Mouse (Mus musculus): Measurements from ENCODE around the gene Prkar2b. TPM values are rescaled to one million over a fixed set of nuclear protein-coding genes. Genes with fewer than 3 reads are reported as not detected.
A peak's percentile ranks its signal among the peaks of the same experiment; 100 is the strongest.

Prkar2b gene
- polyA plus RNA-seq, 1 experiment: 16.2 TPM

- no peak overlapping the region for H3ac ChIP-seq (ENCODE audit: control insufficient read depth, insufficient read length)
- no peak overlapping the region for H3K4me3 ChIP-seq
- TF ChIP-seq CEBPB (IDR thresholded peaks at IDR 0.05; ENCODE audit: insufficient read depth, poor library complexity, severe bottlenecking): no peak
- TF ChIP-seq TCF3 (IDR thresholded peaks at IDR 0.05; ENCODE audit: insufficient read length, low read depth): no peak
- no peak for TF ChIP-seq E2F4 (IDR thresholded peaks at IDR 0.05; ENCODE audit: insufficient read depth)
- no peak for TF ChIP-seq POLR2A (IDR thresholded peaks at IDR 0.05; ENCODE audit: insufficient read length, low read depth)
- TF ChIP-seq MAX (IDR thresholded peaks at IDR 0.05; ENCODE audit: low read depth): no peak
- TF ChIP-seq MYOG (IDR thresholded peaks at IDR 0.05; ENCODE audit: control insufficient read depth in 1 of 3, insufficient read depth in 1 of 3, insufficient read length in 2 of 3, low read depth in 2 of 3): no peak
- no peak for TF ChIP-seq REST (IDR thresholded peaks at IDR 0.05; ENCODE audit: insufficient read depth, insufficient read length)
- TF ChIP-seq USF1 (IDR thresholded peaks at IDR 0.05; ENCODE audit: low read depth): no peak
- TF ChIP-seq TCF12 (IDR thresholded peaks at IDR 0.05; ENCODE audit: insufficient read depth, poor library complexity, severe bottlenecking): no peak
- no peak for TF ChIP-seq MYOD1 (IDR thresholded peaks at IDR 0.05; ENCODE audit: control insufficient read depth in 1 of 3, insufficient read length in 2 of 3, low read depth in 2 of 3)
- no peak for TF ChIP-seq POLR2AphosphoS2 (IDR thresholded peaks at IDR 0.05; ENCODE audit: insufficient read length, low read depth)
- no peak for TF ChIP-seq SRF (IDR thresholded peaks at IDR 0.05; ENCODE audit: control insufficient read depth, insufficient read length, low read depth)
- no peak overlapping the region for H3K4me2 ChIP-seq (ENCODE audit: low read depth)
- H3K36me3 ChIP-seq (ENCODE audit: control insufficient read depth, insufficient read depth): no peaks in the 10 kb centered on the region
- H3K27me3 ChIP-seq (ENCODE audit: control insufficient read depth, insufficient read depth, insufficient read length): no peaks in the 10 kb centered on the region
- no peaks in the 10 kb centered on the region for H3K79me2 ChIP-seq (ENCODE audit: control insufficient read depth, insufficient read depth)
Measured at GRCm38 (mm10) chr12:32101306-32101705, 40.2 kb upstream of the Prkar2b start.

DNA sequence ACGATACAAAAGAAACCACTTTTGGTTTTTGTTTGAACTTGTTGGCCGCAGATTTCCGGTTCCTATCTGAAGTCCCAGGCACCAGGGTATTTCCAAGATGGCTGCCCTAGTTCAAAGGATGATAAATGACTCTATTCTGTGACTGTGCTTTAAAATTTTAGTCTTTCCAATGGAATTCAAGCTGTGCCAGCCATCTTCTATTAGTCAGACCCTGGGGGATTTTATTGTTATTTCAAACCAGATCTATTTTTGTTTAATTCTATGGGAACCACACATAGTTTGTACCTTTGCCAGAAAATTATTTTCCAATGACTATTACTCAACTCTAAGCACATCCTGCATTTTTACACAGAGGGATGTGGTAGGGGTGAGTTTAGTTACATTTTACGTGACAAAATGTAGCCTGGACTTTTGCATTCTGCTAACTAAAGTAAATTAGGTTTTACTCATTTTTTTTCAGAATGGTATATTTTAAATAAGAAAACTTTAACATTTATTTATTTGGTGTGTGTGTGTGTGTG lies 38.6 kb upstream of the Prkar2b start:
- H3K79me2 ChIP-seq (ENCODE audit: control insufficient read depth, insufficient read depth): no peaks in the 10 kb centered on the region
- H3K36me3 ChIP-seq (ENCODE audit: control insufficient read depth, insufficient read depth): no peaks in the 10 kb centered on the region
- no peak overlapping the region for H3K4me3 ChIP-seq
- H3ac ChIP-seq (ENCODE audit: control insufficient read depth, insufficient read length): no peak overlapping the region
- H3K4me2 ChIP-seq (ENCODE audit: low read depth): peak overlapping the region; percentile 63
- TF ChIP-seq E2F4 (IDR thresholded peaks at IDR 0.05; ENCODE audit: insufficient read depth): no peak
- TF ChIP-seq CEBPB (IDR thresholded peaks at IDR 0.05; ENCODE audit: insufficient read depth, poor library complexity, severe bottlenecking): peak; percentile 55; the same call in 1 of the 2 replicates
- no peak for TF ChIP-seq REST (IDR thresholded peaks at IDR 0.05; ENCODE audit: insufficient read depth, insufficient read length)
- TF ChIP-seq MYOD1 (IDR thresholded peaks at IDR 0.05; ENCODE audit: control insufficient read depth in 1 of 3, insufficient read length in 2 of 3, low read depth in 2 of 3): no peak
- no peak for TF ChIP-seq SRF (IDR thresholded peaks at IDR 0.05; ENCODE audit: control insufficient read depth, insufficient read length, low read depth)
- H3K27me3 ChIP-seq (ENCODE audit: control insufficient read depth, insufficient read depth, insufficient read length): no peaks in the 10 kb centered on the region

- H3K79me2 ChIP-seq (ENCODE audit: control insufficient read depth, insufficient read depth): no peaks in the 10 kb centered on the region
- H3K36me3 ChIP-seq (ENCODE audit: control insufficient read depth, insufficient read depth): no peaks in the 10 kb centered on the region
- no peak overlapping the region for H3K4me2 ChIP-seq (ENCODE audit: low read depth)
- H3K27me3 ChIP-seq (ENCODE audit: control insufficient read depth, insufficient read depth, insufficient read length): no peaks in the 10 kb centered on the region
- H3ac ChIP-seq (ENCODE audit: control insufficient read depth, insufficient read length): no peak overlapping the region
- no peak for TF ChIP-seq USF1 (IDR thresholded peaks at IDR 0.05; ENCODE audit: low read depth)
- H3K4me3 ChIP-seq: no peak overlapping the region
Measured at GRCm38 (mm10) chr12:32098596-32098995, 37.5 kb upstream of the Prkar2b start.

DNA sequence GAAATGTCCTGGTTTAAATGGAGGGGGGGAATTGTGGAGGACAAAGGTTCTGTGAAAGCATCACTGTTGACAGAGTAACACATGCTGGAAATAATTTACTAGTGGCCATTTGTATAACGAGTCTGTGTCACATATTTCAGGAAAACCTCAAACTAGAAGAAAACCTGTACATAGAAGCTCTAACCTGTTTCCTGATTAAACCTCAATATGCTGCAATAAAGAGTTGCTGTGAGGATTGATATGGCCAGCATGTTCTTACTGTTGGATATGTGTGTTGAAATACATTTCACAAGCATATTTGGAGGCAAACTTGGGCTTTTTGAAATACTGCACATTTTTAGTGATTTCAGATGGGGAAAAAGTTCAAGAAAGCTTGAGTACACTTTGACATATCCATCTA lies 36.0 kb upstream of the Prkar2b start:
- TF ChIP-seq MYOG (IDR thresholded peaks at IDR 0.05; ENCODE audit: control insufficient read depth in 1 of 3, insufficient read depth in 1 of 3, insufficient read length in 2 of 3, low read depth in 2 of 3) (no peak), POLR2A (IDR thresholded peaks at IDR 0.05; ENCODE audit: insufficient read length, low read depth) (no peak), TCF3 (IDR thresholded peaks at IDR 0.05; ENCODE audit: insufficient read length, low read depth) (no peak), MAX (IDR thresholded peaks at IDR 0.05; ENCODE audit: low read depth) (no peak), SRF (IDR thresholded peaks at IDR 0.05; ENCODE audit: control insufficient read depth, insufficient read length, low read depth) (no peak), REST (IDR thresholded peaks at IDR 0.05; ENCODE audit: insufficient read depth, insufficient read length) (no peak), E2F4 (IDR thresholded peaks at IDR 0.05; ENCODE audit: insufficient read depth) (no peak), MYOD1 (IDR thresholded peaks at IDR 0.05; ENCODE audit: control insufficient read depth in 1 of 3, insufficient read length in 2 of 3, low read depth in 2 of 3) (no peak), TCF12 (IDR thresholded peaks at IDR 0.05; ENCODE audit: insufficient read depth, poor library complexity, severe bottlenecking) (no peak)
- Histone ChIP-seq H3ac (ENCODE audit: control insufficient read depth, insufficient read length) (no peak overlapping the region), H3K27me3 (ENCODE audit: control insufficient read depth, insufficient read depth, insufficient read length) (no peaks in the 10 kb centered on the region), H3K36me3 (ENCODE audit: control insufficient read depth, insufficient read depth) (no peaks in the 10 kb centered on the region), H3K4me3 (no peak overlapping the region), H3K79me2 (ENCODE audit: control insufficient read depth, insufficient read depth) (no peaks in the 10 kb centered on the region), H3K4me2 (ENCODE audit: low read depth) (no peak overlapping the region)

- Histone ChIP-seq H3K27me3 (ENCODE audit: control insufficient read depth, insufficient read depth, insufficient read length) (no peaks in the 10 kb centered on the region), H3K4me3 (no peak overlapping the region), H3ac (ENCODE audit: control insufficient read depth, insufficient read length) (no peak overlapping the region), H3K79me2 (ENCODE audit: control insufficient read depth, insufficient read depth) (no peaks in the 10 kb centered on the region), H3K4me2 (ENCODE audit: low read depth) (peak overlapping the region; percentile 43), H3K36me3 (ENCODE audit: control insufficient read depth, insufficient read depth) (no peaks in the 10 kb centered on the region)
- TF ChIP-seq POLR2AphosphoS2 (IDR thresholded peaks at IDR 0.05; ENCODE audit: insufficient read length, low read depth) (no peak), MYOD1 (IDR thresholded peaks at IDR 0.05; ENCODE audit: control insufficient read depth in 1 of 3, insufficient read length in 2 of 3, low read depth in 2 of 3) (no peak), MYOG (IDR thresholded peaks at IDR 0.05; ENCODE audit: control insufficient read depth in 1 of 3, insufficient read depth in 1 of 3, insufficient read length in 2 of 3, low read depth in 2 of 3) (no peak), REST (IDR thresholded peaks at IDR 0.05; ENCODE audit: insufficient read depth, insufficient read length) (no peak), POLR2A (IDR thresholded peaks at IDR 0.05; ENCODE audit: insufficient read length, low read depth) (no peak), SRF (IDR thresholded peaks at IDR 0.05; ENCODE audit: control insufficient read depth, insufficient read length, low read depth) (no peak), TCF12 (IDR thresholded peaks at IDR 0.05; ENCODE audit: insufficient read depth, poor library complexity, severe bottlenecking) (no peak), MAX (IDR thresholded peaks at IDR 0.05; ENCODE audit: low read depth) (no peak), E2F4 (IDR thresholded peaks at IDR 0.05; ENCODE audit: insufficient read depth) (no peak), USF1 (IDR thresholded peaks at IDR 0.05; ENCODE audit: low read depth) (no peak), TCF3 (IDR thresholded peaks at IDR 0.05; ENCODE audit: insufficient read length, low read depth) (no peak), CEBPB (IDR thresholded peaks at IDR 0.05; ENCODE audit: insufficient read depth, poor library complexity, severe bottlenecking) (no peak)
Measured at GRCm38 (mm10) chr12:32095164-32095563, 34.1 kb upstream of the Prkar2b start.
